Mouse (Mus musculus): Measurements from ENCODE around the gene Ccser1.
"Not testable (repeated sequence)": the region's sequence is repeated elsewhere in the genome, so short reads cannot be mapped to it uniquely, and the experiment has no call there.

The Ccser1 gene

DNA sequence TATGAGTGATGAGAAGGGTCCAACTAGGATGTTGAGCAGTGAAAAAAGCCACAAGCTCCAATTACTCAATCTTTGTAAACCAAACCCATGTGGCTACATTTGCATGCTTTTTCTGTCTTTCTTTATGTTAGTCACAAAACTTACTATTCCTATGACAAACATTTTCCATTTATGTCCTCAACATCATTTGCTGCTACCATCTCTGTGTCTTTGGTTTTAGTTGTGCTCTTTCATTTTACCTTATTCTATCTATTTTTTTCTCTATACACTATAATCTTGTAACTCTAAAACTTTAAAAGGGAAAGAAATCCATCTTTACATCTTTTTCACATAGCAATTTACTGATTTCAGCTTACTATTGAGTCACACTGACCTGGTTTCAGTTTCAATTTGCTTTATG is 834.2 kb downstream of the Ccser1 start:
- no peak for DNase-seq (ENCODE audit: low read depth, low spot score)

DNA sequence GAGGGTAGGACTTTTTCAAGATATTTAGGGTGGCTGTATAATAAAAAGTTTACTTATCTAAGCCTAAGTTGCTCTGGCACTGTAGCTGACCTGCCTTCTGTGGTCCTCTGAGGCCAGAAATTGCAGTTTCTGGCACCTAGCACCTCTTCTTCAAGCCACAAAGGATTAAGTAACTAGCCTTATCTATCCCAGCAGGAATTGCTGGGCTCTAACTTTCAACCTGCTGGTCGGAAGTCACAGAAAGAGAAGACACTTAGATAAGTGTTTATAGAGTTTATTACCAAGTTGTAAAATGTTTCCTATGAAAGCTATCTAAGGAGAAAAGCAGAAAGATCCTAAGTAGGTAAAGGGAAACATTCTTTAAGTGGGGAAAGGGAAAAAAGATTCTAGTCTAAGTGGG is 864.3 kb downstream of the Ccser1 start:
- no peak for DNase-seq (ENCODE audit: low read depth, low spot score)

DNA sequence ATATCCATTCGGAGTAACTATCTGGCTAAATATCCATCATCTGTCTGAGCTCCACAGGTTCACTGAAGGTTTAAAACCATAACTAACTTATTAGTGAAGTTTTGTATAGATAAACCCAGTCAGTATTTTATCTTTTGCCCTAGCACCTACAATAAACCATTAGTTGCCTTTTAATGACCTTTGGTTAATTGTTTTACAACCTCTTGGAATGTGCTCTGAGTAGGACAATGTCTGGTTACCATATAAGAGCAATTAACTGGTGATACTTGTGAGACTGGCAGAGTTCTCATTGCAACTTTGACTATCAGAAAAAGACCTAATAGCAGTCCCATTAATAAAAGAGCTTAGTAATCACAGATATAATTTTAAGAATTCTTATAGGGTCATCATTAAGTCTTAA is 864.9 kb downstream of the Ccser1 start:
- not testable (repeated sequence) for DNase-seq (ENCODE audit: low read depth, low spot score)

DNA sequence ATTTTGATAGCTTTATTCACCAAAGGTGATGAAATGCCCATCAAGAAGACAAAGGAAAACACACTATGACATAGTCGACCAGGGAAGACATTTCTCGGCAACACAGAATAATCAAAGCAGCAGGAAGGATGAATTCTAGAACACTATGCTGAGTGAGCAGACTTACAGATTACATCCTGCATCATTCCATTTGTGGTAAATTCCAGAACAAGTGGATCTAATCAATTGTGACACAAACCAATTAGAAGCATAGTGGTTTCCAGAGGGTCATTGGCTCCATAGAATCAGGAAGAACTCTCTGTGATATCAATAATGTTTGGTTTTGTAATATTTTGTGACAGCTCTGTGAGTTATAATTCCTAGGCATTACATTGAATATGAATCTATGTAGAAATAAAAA is 875.2 kb downstream of the Ccser1 start:
- DNase-seq (ENCODE audit: low read depth, low spot score): no peak

DNA sequence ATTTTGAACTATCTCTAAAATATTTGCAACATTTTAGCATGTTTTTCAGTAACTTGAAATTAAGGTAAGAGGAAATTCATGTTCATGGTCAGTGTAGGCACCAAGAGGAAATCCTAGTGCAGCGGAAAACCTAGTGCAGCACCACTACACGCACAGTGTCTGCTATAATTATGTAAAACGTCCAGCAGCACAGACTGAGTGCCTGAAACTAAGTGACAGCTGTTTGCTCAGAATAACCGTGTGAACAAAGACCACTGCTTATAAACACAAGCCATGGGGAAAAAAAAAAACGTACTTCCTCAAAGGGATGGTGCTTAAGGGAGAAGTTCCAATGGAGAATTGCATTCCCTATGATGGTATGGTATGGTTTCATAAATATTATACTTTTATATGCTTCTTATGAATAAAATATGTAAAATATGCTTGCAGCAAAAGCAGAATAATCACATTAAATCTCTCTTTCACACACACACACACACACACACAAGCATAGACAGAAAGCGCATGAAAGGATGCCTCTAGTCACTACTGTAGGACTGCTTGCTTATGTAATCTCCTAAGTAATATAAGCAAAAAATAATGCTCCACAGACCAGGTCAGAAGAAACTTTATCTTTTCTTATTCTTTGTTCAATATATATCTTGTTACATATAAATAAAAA is 886.4 kb downstream of the Ccser1 start:
- DNase-seq (ENCODE audit: low read depth, low spot score): no peak

DNA sequence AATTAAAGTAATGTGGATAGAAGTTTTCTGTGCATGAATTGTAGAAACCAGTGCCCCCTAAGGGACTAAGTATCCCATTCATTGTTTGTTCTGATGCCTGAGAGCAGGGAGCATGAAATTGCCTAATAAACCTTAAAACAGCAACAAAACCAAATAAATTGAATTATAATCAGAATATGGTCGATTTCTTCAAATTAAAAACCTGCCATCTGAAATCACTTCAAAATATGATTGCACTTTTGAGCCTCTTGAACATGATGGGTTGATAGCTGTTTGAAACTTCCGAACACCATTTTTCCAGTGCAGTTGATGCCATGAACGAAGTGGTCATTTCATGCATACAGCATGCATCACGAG is 886.9 kb downstream of the Ccser1 start:
- no peak for DNase-seq (ENCODE audit: low read depth, low spot score)

DNA sequence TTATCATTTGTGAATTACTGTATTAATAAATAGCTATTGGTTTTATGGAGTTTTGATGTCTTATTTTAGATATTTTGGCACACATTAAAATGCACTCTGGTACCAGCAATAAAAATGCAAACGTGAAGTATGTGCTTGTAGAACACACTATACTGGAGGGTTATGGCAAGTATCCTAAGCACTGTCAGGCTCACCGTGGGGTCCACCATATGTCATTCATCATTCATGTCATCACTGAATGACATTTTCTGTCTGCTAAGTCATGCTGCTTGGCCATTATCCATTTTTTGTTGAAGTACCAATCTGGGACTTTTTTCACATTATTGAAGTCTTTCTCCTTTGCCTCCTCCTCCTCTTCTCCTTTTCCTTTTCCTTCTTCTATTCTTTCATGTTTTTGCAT is 925.3 kb downstream of the Ccser1 start:
- DNase-seq (ENCODE audit: low read depth, low spot score): no peak

DNA sequence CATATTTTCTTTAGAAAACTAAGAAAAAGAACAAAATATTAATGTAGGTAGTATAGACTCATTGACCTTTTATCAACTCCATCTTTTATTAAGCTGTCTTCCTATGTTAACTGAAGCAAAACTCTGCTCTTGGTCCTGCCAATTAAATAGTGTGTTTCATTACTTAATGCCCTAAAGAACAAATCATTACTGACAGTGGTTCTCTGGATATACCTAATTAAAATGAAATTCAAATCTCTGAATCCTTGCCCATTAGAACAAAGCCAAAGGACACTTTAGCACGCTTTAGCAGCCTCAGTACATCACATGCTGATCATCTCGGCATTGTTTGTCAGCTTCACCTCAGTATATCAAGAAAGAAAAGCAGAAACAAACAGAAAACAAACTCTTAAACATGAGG is 952.4 kb downstream of the Ccser1 start:
- DNase-seq (ENCODE audit: low read depth, low spot score): no peak

DNA sequence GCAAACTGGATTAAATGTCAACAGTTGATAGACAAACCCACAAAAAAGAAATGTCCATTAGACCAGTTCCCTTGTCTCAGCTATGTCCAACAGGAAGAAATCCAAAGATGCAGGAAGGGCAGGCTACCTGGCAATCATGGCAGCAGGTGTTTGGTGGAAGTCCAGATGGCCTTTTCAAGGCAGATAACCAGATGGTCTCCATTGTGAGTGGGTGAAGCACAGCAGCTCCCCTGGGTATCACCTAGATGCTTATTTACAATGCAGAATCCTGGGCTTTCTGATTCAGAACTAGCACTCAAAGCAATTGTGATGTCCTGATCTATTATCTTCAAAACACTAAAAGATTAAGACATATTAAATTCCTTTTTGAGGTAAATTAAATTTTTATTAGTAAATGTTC is 980.2 kb downstream of the Ccser1 start:
- DNase-seq (ENCODE audit: low read depth, low spot score): no peak

DNA sequence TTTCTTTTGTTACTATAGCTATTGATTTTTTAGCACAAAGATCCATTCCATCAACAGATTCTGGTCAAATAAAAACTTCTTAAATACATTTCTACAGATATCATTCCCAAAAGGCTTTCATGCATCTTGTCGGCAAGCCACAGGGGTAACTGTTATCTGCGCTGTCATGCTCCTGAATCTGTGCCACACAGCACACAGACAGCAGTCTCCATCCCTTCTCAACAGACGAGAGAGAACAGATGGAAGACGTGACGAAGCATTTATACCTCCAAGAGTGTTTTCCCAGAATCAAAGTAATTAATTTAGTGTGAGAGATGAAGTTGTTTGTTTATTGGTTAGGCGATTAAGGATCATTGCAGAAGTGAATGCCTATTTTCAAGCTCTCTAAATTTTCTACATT is 982.5 kb downstream of the Ccser1 start:
- DNase-seq (ENCODE audit: low read depth, low spot score): no peak

DNA sequence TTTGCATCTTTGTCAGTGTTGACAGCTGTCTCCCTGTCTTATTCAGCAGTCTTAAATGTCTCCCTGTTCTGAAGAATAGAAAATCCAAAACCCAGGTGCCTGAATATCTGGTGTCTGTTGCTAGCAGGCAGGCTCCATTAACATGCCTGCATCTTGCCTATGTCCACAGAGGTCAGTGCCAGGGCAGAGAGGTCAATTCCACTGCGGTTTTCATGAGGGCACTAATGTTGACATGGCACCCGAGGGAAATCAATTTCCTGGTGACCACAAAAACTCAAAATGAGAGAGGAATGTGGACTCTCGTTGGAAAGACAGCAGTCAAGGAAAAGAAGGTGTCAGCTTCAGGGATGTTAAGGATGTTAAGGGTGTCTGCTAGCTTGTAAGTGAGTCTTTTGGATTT is 983.7 kb downstream of the Ccser1 start:
- no peak for DNase-seq (ENCODE audit: low read depth, low spot score)

DNA sequence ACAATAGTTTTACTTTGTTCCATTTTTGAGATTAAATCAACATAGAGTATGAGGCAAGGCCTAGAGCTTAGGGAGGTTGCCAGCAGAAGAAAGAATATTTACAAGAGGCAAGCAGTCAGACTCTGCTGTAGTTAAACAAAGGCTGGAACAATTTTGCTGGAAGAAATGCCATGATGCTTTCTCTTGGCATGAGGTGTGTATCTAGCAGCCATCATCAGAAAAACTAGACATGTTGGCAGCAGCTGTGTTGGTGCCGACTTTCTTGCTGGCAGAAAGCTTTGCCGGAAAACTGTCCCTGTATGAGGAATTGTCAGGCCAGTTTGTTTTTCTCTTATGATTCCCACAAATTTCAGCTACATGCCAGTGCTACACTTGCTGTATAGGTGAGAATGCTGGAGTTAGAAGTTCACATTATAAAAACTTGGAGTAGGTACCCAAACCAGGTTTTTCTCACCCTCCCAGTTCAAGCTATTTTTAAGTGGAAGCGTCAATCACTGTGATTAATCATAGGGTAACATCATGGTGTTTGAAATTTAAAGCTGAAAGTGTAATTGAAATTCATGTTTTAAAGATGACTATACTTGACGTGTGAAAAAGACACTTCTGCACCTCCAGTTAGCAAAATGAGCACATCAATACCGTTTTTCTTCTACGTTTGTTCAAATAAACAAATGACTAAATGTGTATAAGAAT is 1016.5 kb downstream of the Ccser1 start:
- no peak for DNase-seq (ENCODE audit: low read depth, low spot score)

DNA sequence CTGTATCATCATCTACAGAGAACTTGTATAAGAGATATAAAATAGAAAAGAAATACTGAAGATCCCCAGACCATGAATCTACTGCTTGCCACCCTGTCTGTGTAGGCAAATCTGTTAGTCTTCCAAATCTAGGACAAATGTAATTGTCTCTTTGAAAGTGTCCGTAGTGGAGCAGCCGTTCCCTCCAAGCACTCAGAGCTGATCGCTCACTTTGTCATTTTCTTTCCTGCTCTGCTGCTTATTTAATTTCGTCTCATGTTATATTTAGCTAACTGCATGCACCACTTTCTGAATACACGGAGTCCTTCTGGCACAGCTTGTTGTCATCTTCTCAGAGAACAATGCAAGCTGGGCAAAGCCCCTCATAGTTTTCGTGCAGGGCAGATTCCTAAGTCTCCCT is 1018.6 kb downstream of the Ccser1 start:
- no peak for DNase-seq (ENCODE audit: low read depth, low spot score)

DNA sequence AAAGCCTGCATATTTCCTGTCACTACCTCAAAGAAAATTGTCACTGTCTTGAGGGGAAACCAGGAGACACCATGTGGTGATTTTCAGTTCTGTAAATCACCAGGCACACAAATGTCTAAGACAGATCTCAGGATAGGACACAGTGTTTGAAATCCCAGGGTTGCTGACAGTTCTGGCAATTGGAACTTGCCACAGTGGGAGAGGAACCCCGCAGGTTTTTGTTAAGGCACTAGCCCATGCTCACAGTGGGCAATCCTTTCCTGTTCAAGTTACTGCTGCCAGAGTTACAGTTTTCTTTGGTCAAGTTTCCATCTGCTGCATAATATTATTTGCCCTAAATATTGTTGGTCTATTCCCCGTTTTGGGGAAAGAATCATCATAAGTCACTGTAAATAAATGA is 1024.9 kb downstream of the Ccser1 start:
- peak; percentile 2 for DNase-seq (ENCODE audit: low read depth, low spot score)

DNA sequence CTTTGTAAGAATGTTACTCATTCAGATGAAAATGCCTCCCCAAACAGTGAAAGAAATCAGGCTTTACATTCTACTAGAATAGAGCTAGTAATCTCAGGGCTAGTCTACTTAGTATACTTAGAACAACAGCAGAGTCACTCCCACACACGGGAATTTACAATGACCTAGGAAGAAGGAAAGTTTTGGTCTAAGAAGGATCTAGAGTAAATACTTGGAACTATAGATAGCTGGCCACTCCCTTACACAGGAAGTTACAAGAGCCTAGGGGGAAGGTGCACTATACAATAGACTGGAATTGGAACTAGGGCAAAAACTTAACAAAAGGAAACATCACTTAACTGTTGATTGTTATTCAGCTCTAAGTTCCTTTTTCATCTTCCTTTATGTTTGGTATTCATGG is 1041.7 kb downstream of the Ccser1 start:
- DNase-seq (ENCODE audit: low read depth, low spot score): peak; percentile 76

DNA sequence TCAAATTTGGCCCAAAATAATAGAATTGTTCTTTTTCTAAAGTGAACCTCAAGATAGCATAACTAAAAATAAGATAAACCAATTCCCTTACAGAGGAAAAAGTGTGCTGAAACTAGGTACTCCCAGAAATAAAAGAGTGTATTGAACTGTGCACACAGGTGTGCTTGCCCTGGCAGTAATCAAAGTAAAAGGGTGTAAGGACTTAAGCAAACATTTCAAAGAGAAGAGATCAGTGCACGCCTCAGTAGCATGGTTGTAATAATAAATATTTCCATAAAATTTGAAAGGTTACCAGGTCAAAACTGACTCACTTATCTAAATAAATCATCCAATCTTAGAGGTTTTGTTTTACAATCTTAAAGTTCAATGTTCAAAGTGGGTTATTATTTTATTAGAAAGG is 1083.8 kb downstream of the Ccser1 start:
- DNase-seq (ENCODE audit: low read depth, low spot score): no peak

DNA sequence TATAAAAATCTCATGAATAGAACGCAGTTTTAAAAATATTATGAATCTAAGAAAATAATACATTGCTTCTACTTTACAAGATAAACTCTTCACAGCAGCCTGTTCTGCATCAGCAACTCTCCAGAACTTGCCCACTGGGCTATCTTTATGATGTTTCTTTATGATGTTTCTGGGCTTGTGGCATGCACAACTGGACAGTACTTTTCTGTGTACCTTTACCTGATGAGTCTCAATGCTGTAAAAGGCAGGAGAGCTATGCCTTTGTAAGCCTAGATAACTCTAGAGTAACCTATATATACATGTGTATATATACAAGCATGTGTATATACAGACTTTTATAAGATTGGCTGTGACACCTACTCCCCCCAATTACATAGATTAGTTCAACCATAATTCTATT is 1084.4 kb downstream of the Ccser1 start:
- DNase-seq (ENCODE audit: low read depth, low spot score): no peak

DNA sequence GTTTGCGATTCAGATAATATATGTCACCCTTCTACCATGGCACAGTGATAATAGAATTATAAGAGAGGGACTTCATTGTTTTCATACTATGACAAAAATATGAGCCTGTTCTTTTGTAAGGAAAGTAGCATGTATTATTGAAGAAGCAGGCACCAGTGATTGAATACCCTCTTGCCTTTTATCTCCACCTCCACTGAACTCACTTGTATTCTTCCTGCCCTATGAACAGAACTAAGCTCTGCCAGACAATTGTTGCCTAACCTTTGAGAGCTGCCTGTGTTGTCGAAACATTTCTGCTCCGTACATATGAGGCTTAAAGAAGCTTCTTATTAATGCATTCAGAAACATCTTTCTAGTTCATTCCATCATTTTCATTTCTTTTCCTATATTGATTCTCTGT is 1101.1 kb downstream of the Ccser1 start:
- DNase-seq (ENCODE audit: low read depth, low spot score): no peak

DNA sequence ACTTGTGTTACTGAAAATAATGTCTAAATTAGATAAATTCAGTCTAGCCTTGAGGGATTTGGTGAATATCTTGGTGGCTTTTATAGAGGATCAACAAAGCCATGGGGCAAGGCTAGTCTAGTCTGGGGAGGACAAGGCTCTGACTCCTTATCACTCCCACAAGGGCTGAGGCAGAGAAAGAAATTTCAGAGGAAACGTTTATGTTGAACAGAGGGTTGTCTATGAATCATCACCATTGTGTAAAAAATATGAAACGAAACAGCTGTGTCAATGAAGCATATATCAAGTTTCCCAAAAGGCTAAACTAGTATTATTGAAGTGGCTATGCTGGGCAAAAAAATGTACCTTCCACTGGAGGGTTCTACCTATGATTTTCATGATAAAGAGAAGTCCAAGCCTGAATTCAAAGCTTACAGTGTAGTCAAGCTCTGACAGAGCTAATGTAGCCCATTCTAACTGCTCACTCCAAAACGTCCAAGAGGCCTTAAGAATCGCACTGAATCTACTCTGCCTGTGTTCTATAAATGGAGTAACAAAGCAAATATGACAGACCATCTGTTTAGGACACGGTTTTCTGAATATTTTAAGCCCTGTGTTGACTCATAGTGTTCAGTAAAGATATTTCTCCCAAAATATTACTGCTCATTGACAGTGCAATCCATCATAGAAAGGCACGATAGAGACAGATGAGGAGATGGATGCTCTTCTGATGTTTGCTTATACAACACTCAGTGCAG is 1121.6 kb downstream of the Ccser1 start:
- DNase-seq (ENCODE audit: low read depth, low spot score): no peak

DNA sequence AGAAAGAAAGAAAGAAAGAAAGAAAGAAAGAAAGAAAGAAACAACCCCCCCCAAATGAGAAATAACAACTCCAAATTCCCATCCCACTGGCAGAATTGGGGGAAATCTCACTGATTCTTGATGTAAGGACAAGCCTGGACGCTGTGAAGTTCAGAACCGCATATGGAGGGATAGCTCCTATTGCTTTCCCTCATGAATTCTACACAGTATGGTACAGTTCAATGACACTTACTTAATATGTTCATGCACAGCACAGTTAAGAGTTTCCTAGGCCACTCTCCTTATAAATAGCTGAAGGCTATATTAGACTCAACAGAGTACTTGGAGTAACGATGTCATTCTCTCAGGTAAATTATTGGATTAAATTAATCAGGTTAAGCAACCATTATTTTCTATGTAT is 1138.5 kb downstream of the Ccser1 start:
- peak; percentile 9 for DNase-seq (ENCODE audit: low read depth, low spot score)

DNA sequence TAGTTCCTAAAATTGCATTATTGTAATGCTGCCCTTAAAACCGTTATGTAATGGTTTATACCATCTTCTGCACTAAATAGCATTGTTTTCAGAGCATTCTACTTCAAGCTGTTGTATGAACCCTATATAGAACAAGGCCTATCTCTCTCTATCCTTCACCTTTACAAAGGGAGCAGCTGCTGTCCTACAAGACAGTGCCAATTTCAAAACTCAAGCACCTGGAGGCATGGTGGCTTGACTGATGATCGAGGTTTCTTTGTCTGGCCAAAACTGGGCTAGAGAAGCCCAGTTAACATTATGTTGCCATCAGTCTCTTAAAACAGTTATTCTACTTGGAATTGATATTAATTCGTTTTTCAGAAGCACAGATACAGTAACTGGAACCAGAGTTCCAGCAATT is 1160.2 kb downstream of the Ccser1 start:
- no peak for DNase-seq (ENCODE audit: low read depth, low spot score)

DNA sequence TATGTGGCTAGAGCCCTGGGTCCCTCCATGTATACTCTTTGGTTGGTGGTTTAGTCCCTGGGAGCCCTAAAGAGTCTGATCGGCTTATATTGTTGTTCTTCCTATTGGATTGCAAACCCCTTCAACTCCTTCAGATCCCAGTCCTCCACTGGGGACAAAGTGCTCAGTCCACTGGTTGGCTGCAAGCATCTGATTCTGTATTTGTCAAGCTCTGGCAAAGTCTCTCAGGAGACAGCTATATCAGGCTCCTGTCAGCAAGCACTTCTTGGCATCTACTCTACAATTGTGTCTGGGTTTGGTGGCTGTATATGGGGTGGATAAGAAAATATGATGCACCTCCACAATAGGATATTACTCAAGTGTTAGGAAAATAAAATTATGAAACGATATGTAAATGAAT is 1187.7 kb downstream of the Ccser1 start:
- no peak for DNase-seq (ENCODE audit: low read depth, low spot score)
